Mouse (Mus musculus) kidney, postnatal 4 days (tissue): ENCODE results near the gene Gmfb.

Experiments used
- DNase-seq, 2 experiments: peaks; one replicate each; pipeline ENCODE4 v3.0.0; 2021; ENCODE audit warnings: mixed read lengths in 2 of 2

Gene Gmfb

DNA sequence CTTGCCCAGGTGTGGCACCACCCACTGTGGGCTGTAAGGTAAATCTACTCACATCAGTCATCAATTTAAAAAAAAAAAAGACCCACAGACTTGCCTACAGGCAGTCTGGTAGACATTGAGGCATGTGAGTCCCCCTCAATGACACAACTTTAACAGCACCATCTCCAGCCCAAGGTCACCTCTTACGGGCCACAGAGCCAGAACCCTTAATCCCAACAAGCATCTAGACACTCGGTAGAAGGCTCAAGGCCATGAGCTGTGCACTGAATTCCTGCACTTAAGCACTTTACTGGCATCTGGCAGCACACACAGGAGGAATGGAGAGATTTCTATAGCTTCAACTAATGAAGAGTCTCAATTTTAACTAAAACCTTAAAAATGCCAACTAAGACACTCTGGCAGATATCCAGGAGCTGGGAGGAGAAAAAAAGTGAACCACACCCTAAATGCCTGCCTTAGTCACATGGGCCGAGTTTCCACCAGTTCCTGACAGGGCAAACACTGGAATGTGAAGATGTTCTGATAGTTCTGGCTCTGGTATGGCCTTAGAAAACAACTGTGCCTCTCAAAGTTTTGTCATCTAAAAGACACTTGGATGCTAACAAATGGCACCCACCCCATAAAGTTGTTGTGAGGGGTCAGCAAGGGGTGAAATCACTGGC is 21.2 kb downstream of the Gmfb start:
- DNase-seq = no peak

DNA sequence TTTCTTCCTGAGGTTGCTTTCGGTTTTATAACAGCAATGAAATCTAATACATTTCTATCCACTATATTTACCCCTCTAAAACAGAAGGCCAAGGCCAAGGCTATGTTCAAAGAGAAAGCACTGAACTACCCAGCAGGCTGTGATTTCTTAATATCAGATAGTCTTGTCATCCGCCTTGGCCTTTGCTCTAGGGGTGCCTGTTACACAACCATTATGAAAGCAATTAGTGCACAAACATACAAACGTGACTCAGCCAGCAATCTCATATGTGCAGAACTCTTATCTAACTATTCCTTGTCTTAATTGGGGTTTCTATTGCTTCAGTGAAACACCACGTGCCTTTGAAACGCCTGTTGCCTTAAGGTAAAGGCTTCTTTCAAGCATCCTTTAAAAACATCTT is 27.9 kb downstream of the Gmfb start:
- no peak for DNase-seq

DNA sequence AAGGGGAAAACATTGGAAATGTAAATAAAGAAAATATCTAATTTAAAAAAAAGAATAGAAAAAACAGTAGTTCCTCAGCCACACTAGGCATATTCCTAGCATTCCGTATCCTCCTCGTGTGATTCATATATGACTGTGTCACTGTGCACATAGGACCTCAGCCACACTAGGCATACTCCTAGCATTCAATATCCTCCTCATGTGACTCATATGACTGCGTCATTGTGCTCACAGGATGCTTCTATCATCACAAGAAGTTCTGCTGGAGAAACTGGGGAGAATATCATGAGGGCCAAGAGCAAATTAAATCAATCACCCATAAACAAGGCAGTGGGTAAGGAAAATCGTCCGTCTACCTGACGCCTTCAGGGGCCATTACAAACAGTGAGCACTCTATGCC is 31.3 kb downstream of the Gmfb start:
- no peak for DNase-seq

DNA sequence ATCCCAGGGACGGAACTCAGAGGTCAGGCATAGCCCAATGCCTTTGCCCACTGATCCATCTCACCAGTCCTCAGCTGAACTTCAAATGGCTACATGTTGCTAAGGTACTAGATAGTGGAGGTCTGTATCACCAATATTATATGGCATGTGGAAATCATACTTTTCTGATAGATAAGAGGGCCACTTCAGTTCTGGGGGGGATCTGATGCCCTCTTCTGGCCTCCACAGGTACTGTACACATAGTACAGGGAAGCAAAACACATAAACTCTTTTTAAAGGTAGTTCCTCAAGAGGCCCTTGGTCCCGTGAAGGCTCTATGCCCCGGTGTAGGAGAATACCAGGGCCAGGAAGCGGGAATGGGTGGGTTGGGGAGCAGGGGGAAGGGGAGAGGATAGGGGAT is 31.7 kb downstream of the Gmfb start:
- peak; percentile 19 to 22 for DNase-seq

DNA sequence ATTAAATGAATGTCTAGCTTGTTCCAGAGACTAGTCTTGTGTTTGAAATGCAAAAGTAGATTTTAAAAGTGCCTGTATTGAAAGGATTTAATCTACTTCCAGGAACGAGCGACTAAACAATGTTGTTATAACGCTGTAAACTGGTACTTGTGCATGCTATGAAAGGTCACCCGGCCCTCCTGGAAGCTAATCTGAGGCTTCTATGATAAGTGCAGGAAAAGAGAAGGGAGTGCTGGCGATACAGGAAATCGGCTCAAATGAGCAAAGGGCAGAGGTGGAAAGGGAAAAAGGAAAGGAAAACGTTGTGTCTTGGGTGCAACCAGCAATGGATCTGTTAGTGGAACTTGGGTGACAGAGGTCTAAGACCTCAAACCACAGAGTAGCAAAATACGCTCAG is 33.5 kb downstream of the Gmfb start:
- DNase-seq = peak in 1 of 2 experiments; percentile 8

DNA sequence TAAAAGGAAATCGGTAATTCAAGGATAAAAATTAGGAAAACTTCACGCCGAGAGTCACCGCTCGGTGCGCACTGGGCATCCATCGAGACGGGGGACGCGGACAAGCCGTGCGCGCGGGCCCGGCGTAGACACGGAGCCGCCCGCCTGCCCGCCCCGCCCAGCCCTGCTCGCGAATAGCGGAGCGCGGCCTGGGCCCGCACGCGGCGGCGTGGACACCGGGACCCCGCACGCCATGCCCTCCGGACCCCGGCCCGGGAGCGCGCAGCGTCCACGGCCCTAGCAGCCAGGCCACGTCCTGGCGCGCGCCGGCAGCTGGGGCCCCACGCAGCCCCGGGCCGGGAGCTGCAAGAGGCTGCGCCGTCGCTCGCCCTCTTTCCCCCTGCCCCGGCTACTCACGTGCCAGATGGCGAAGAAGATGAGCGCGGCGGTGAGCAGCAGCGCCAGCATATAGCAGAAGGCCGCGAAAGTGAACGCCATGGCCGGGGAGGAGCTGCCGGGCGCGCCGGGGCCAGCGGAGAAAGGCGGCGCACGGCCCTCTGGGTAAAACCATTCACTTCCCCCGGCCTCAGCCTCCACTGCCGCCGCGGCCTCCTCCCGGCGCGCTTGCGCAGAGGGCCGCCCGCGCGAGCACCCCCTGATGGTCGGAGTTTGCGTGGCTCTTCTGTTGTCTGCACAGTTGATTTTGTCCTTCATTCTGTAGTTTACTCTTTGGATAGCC is 34.1 kb downstream of the Gmfb start, which contains the start of gene Cnih1:
TSS of gene Cnih1 (minus strand) at position 625 of the 718 bp plus-strand sequence.
- DNase-seq = peak; percentile 92 to 94

DNA sequence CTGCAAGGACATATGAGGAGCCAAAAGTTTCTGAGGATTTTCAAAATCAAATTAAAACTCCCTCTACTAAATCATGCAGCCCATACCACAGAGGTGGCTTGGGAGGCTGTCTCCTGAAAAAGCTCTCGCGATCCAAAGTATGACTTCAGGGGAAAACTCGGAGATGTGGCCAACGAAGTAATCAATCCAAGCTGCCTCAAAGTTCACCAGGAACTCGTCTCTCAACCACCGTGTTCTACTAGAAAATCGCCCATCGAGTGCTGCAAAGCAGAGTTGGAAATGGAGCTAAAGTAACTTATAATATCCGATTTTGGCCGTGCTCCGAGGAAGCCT is 34.6 kb downstream of the Gmfb start:
- no peak for DNase-seq

DNA sequence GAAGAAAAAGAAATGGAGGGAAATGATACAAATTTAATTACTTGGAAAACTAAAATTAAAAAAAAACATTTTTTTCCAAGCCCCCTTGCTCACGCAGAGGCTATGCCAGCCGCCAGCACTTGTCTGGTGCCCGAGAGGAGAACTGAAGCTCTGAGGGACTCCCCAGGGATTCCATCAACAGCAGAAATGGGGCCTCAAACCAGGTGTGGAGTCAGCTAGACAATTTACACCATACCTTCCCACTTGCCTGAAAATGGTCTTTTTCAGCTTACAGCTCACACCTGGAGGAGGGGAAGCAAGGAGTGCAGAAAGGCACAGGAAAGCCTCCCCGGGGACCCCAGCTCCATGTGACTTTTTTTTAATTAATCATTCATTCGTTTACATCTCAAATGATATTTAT is 36.8 kb downstream of the Gmfb start:
- no peak for DNase-seq

DNA sequence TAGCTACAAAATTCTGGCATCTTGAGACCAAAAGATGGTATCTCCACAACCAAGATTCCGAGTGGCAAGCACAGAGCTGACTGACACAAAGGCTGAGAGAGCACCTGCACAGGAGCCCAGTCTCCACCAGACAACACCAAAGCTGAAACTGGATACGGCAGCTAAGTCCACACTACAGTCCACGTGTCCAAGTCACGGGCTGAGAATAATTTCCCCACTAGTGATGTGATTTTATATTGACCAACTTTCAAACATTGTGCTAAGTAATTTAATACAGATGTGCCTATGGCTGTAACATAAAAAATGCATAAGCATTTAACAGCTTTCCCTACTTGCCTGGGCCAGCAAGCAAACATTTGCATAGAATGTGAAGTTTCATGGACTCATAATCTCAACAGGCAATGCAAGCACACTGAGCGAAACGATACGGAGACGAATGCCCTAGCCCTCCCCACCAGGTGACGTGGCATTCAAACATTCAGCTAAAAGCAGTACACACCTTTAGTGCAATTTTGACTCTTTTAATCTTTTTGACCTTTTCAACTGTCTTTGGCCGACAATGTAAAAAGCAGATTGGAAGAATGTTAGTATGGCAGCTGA is 38.6 kb downstream of the Gmfb start:
- DNase-seq = no peak

DNA sequence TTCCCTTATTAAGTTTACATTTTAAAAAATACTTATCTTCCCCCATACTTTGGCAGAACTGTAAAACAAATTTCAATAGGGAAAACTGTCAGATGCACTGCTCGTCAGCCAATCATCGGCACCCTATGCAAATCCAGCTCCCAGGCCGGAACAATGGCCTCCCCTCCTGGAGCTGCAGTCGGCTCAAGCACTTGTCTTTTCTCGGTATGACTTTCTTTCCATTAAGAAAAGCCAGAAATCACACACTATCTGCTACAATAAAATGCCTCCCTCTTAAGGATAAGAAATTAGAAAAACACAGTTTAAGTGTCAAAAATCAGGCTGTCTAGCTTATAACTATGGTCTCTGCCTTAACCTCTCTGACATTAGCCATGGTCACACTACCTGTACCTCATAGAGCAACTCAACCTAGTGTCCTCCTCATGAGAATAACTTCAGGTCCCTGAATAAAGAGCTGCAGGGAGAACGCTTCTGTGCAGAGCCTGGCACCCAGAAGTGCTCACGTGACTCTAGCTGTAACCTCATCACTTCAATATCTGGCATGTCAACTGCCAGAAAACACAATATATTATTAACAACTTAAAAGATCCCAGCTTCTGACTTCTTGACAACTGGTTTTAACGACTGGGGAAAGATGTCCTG is 39.7 kb downstream of the Gmfb start:
- no peak for DNase-seq

DNA sequence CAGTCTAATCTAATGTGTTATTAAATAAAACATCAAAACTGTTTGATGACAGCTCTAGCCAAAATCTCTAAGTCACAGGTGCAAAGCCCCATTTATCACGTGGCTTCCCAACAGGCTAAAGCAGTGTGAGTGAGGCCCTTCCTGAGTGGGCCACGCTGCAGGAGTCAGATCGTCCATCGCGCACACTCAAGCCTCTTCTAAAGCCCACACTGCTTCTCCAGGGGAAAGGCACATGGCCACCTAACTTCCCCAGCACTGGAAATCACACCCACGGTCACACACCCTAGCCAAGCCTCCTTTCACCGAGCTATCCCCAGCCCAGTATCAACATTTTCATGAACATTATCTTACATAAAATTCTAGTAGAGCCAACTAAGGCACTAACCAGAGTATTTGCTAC is 41.0 kb downstream of the Gmfb start:
- no peak for DNase-seq

DNA sequence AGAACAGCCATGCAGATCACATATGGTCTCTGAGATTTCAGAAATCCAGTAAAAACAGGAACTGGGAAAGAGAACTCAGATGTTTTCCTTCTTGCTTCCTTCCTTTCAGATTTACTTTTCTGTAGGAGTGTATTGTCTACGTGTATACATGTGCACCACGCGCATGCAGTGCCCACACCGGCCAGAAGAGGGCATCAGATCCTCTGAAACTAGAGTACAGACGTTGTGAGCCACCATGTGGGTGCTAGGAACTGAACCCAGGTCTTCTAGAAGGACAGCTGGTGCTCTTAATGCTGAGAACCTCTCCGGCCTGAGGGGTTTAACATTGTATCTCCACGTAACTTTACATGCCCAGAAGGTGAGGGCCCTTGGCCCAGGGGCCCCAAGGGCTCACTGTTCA is 42.8 kb downstream of the Gmfb start:
- DNase-seq = peak in 1 of 2 experiments; percentile 17

DNA sequence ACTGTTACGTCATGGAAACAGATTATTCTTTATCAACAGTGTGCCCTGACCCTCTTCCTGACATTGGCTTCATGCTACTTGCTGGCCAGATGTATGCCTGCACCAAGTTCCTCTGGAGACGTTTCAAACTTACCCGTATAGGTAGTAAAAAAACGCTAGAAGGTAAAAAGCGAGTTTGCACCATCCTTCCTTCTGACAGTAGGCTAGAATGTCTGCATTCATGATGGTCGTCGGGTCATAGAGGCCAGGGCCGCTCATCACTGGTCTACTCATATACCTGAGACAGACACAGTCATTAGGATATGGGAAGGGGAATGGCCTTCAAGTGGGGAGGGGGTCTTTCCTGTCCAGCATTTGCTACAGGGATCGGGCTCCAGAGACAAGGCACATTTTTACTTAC is 43.3 kb downstream of the Gmfb start:
- no peak for DNase-seq

DNA sequence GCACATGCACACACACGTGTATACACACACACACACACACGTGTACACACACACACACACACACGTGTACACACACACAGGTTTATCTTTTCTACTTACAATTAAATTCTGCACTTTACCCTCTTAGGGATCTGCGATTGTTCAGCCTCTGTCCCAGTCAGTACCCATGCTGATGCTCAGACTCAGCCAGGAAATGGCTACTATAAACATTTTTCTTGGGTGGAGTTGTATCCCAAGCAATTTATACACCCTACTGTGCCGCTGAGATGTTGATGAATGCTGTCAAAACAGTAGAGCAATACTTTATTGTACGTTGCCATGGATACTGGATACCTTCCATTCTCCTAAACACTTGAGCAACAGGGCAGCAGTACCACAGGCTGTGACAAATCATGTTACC is 52.0 kb downstream of the Gmfb start:
- no peak for DNase-seq

DNA sequence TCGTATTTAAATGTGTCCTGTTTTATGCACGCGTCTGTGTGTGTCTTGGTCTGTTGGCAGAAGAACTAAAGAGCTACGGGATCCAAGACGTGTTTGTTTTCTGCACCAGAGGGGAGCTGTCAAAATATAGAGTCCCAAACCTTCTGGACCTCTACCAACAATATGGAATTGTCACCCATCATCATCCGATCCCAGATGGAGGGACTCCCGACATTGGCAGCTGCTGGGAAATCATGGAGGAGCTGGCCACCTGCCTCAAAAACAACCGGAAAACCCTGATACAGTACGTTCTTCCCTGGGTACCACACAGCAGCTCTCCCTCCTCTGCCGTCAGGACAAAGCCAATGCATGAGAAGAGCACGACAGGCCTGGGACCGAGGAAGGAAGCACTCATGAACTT is 54.9 kb downstream of the Gmfb start:
- DNase-seq = no peak

DNA sequence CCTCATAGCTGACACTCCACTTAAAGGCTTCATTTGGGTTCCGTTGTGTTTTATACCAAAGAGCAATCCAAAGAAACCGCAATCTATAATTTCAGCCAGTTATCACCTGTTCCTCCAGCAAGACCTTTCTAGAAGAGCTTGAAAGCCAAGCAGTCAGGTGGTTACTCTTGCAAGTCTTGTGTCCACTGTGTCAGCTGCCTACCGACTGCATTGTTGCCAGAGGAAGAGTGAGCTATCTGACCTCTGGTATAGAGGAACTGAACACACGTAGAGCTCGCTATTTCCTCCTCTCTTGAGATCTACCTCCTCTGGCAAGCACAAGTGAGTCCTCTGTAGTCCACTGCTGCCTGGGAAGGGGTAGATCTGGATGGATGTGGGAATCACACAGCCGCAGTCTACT is 60.9 kb downstream of the Gmfb start:
- DNase-seq = no peak

DNA sequence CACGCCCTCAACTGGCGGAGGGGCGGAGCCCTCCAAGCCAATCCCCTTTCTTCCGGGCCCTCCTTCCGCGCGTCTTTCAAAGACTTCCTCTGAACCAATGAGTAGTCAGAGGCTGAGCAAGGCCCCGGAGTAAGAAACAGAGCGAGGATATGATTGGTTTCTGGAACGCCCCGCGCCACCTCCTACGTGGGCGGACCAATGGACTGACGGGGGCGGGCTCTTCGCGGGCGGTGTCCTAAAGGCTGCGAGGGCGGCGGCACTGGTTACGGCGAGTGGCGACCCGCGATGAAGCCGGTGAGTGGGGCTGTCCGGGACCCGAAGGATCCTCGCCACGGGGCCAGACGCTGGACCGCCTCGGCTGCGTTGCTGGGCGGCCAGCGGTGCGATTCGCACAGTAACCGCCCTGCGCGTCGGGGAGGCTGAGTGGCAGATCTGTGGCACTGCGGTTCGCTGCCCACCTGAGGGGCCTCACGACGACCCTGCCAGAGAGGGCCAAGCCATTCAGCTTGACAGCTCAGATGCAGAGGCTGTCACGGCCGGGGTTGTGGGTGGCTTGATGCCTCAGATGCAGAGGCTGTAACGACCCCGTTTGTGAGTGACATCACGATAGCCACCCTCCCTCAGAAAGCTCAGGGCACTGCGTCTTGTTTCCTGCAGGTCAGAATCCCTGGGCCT is 61.5 kb downstream of the Gmfb start, which contains the start of gene Cdkn3:
TSS of gene Cdkn3 (plus strand) at position 187 of the 675 bp plus-strand sequence.
- DNase-seq = peak; percentile 91 to 94

DNA sequence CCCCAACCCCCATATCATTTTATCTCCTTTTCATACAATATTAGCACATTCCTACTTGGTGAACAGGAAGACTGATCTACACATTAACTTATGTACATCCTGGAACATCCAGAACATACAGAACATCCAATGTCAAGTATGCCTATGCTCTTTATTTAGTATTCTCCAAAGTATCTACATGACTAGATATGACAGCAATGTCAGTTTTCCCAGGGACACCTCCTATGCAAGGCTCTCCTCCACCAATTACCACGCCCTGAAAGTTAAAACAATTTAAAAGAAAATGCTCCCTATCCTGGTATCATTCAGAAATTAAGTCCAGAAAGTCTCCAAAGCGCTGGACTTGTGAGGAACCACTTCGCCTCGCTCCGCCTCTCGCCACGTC is 62.1 kb downstream of the Gmfb start:
- no peak for DNase-seq
